ENCODE assay signal across 24 mouse cellular contexts in the genomic region with DNA sequence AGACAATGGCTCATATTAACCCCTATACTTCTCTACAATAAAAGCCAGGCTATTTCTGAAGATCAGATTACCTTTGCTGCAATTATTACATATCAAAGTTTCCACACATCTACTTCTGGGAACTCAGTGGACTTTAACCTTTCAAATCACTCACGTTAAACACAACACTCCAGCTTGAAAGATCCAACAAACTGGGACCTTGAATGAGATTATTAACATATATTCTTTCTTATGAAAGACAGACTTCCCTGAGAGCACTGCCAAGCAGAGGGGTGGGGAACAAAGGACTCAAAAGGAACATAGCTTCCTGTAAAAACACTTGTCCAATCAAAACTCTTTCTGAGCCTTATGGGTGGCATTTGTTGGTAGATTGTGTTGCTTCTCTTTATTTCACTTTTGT.
A peak's percentile ranks its signal among the peaks of the same experiment; 100 is the strongest.
DNase-seq lines count a peak whose midpoint lies in the region; ATAC-seq and TF ChIP-seq lines count a peak whose summit lies in the region.
"Had no signal": no experiment of that assay in that cellular context is flagged by ENCODE, and none has a peak within 500 bp of the region (broad histone marks: within the 10 kb centered on the region; RNA-seq: fewer than 3 reads in every experiment).

No protein-coding gene starts in this region.

- no peak for TF ChIP-seq POLR2A in small intestine, adult 2 months (IDR thresholded peaks at IDR 0.05; ENCODE audit: low read depth, low read length)

- WGBS in intestine, embryonic 14.5 days: 58% methylated on average over 1 of the region's 1 CpGs
- WGBS in intestine, embryonic 15.5 days: 50% methylated on average over 1 of the region's 1 CpGs
- 28% methylated on average over 1 of the region's 1 CpGs for WGBS in small intestine, adult 2 months
- WGBS in stomach, postnatal 0 days: 45% methylated on average over 1 of the region's 1 CpGs

- H3K4me1 ChIP-seq in intestine, embryonic 14.5 days (replicated peaks; ENCODE audit: control insufficient read depth, insufficient read depth, low read length): no peaks in the 10 kb centered on the region
- 0 out of 2 replicates have a peak, but pooled peaks cover 3% of the 10 kb centered on the region for H3K4me1 ChIP-seq in intestine, embryonic 15.5 days (replicated peaks)
- H3K4me1 ChIP-seq in small intestine, adult 2 months (ENCODE audit: control insufficient read depth, insufficient read depth, insufficient read length, low read length): peaks cover 6% of the 10 kb centered on the region; the same call in 1 of the 2 replicates
- H3K4me1 ChIP-seq in stomach, postnatal 0 days (replicated peaks; ENCODE audit: control insufficient read depth, insufficient read depth): no peaks in the 10 kb centered on the region
- H3K4me1 ChIP-seq: embryonic facial prominence, embryonic 12.5 days; forebrain, embryonic 12.5 days; forebrain, embryonic 15.5 days; heart, embryonic 10.5 days had no signal

- no peak for DNase-seq in intestine, embryonic 14.5 days (ENCODE audit: low spot score)
- no peak for DNase-seq in stomach, postnatal 0 days (ENCODE audit: low spot score)
- no peak for DNase-seq in adrenal gland, postnatal 36 days
- DNase-seq in layer of hippocampus, postnatal 25 days (ENCODE audit: extremely low spot score in 1 of 2, low spot score in 1 of 2): no peak
- DNase-seq: adrenal gland, adult 8-10 months; adrenal gland, postnatal 25 days; cerebellum, adult 18-20 months; cerebellum, adult 9-10 months; cerebellum, postnatal 14 days; gastrocnemius, postnatal 36 days; heart, adult 2 months; heart, postnatal 14 days; heart, postnatal 4 days had no signal

- H3K27me3 ChIP-seq in intestine, embryonic 14.5 days (replicated peaks; ENCODE audit: control insufficient read depth, insufficient read depth, low read length): no peaks in the 10 kb centered on the region
- H3K27me3 ChIP-seq in intestine, embryonic 15.5 days (replicated peaks): no peaks in the 10 kb centered on the region
- no peaks in the 10 kb centered on the region for H3K27me3 ChIP-seq in small intestine, adult 2 months (ENCODE audit: control insufficient read depth, insufficient read depth, low read length)
- H3K27me3 ChIP-seq in stomach, postnatal 0 days (ENCODE audit: control insufficient read depth, insufficient read depth, low read length): no peaks in the 10 kb centered on the region
- H3K27me3 ChIP-seq: embryonic facial prominence, embryonic 12.5 days; forebrain, embryonic 12.5 days; forebrain, embryonic 15.5 days; heart, embryonic 13.5 days had no signal

- no peak overlapping the region for H3K4me2 ChIP-seq in intestine, embryonic 14.5 days (ENCODE audit: low read length)
- H3K4me2 ChIP-seq in intestine, embryonic 15.5 days (replicated peaks): no peak overlapping the region
- no peak overlapping the region for H3K4me2 ChIP-seq in stomach, postnatal 0 days (replicated peaks; ENCODE audit: low read depth)
- H3K4me2 ChIP-seq: embryonic facial prominence, embryonic 12.5 days; forebrain, embryonic 12.5 days; forebrain, embryonic 15.5 days; heart, embryonic 13.5 days; hindbrain, embryonic 14.5 days had no signal

- H3K9me3 ChIP-seq in intestine, embryonic 14.5 days (ENCODE audit: control insufficient read depth, low read length): no peaks in the 10 kb centered on the region
- no peaks in the 10 kb centered on the region for H3K9me3 ChIP-seq in intestine, embryonic 15.5 days
- H3K9me3 ChIP-seq in stomach, postnatal 0 days (ENCODE audit: control insufficient read depth, low read length): no peaks in the 10 kb centered on the region
- H3K9me3 ChIP-seq: embryonic facial prominence, embryonic 12.5 days; forebrain, embryonic 12.5 days; forebrain, embryonic 15.5 days; heart, embryonic 10.5 days; heart, embryonic 13.5 days had no signal

- no peak overlapping the region for H3K9ac ChIP-seq in intestine, embryonic 14.5 days (ENCODE audit: low read length)
- H3K9ac ChIP-seq in intestine, embryonic 15.5 days: no peak overlapping the region
- no peak overlapping the region for H3K9ac ChIP-seq in stomach, postnatal 0 days (ENCODE audit: low read length)
- H3K9ac ChIP-seq: embryonic facial prominence, embryonic 12.5 days; forebrain, embryonic 12.5 days; forebrain, embryonic 15.5 days; heart, embryonic 13.5 days; hindbrain, embryonic 14.5 days had no signal

- H3K4me3 ChIP-seq in intestine, embryonic 14.5 days (ENCODE audit: low read depth, low read length): no peak overlapping the region
- no peak overlapping the region for H3K4me3 ChIP-seq in intestine, embryonic 15.5 days (replicated peaks)
- no peak overlapping the region for H3K4me3 ChIP-seq in small intestine, adult 2 months (ENCODE audit: low read depth, low read length)
- H3K4me3 ChIP-seq in stomach, postnatal 0 days (ENCODE audit: low read depth, low read length): no peak overlapping the region
- H3K4me3 ChIP-seq: embryonic facial prominence, embryonic 12.5 days; erythroblast, embryonic 14.5 days; forebrain, embryonic 12.5 days; forebrain, embryonic 15.5 days; heart, adult 2 months; heart, embryonic 10.5 days; heart, embryonic 13.5 days had no signal

- no peak for TF ChIP-seq EP300 in stomach, postnatal 0 days (optimal IDR thresholded peaks at IDR 0.05)

- TF ChIP-seq CTCF in small intestine, adult 2 months (IDR thresholded peaks at IDR 0.05; ENCODE audit: extremely low read depth, insufficient read length, insufficient replicate concordance, low read depth, low read length): no peak
- TF ChIP-seq CTCF in stomach, postnatal 0 days (IDR thresholded peaks at IDR 0.05; ENCODE audit: low read depth): no peak

- H3K27ac ChIP-seq in intestine, embryonic 14.5 days (ENCODE audit: low read depth): no peak overlapping the region
- H3K27ac ChIP-seq in intestine, embryonic 15.5 days: no peak overlapping the region
- H3K27ac ChIP-seq in small intestine, adult 2 months (ENCODE audit: insufficient read depth, low read depth, low read length): peak overlapping the region; percentile 74
- peak overlapping the region; percentile 35; the same call in 1 of the 2 replicates for H3K27ac ChIP-seq in stomach, postnatal 0 days (replicated peaks)
- H3K27ac ChIP-seq: embryonic facial prominence, embryonic 12.5 days; forebrain, embryonic 15.5 days; heart, adult 2 months; heart, embryonic 10.5 days; heart, embryonic 13.5 days; hindbrain, embryonic 14.5 days; hindbrain, postnatal 0 days had no signal

- no peaks in the 10 kb centered on the region for H3K36me3 ChIP-seq in intestine, embryonic 14.5 days (ENCODE audit: control insufficient read depth, insufficient read depth, low read length)
- H3K36me3 ChIP-seq in intestine, embryonic 15.5 days: no peaks in the 10 kb centered on the region
- no peaks in the 10 kb centered on the region for H3K36me3 ChIP-seq in small intestine, adult 2 months (ENCODE audit: control insufficient read depth, insufficient read depth, low read length)
- no peaks in the 10 kb centered on the region for H3K36me3 ChIP-seq in stomach, postnatal 0 days (ENCODE audit: control insufficient read depth, insufficient read depth, low read length)
- H3K36me3 ChIP-seq: embryonic facial prominence, embryonic 12.5 days; forebrain, embryonic 12.5 days; forebrain, embryonic 15.5 days; heart, embryonic 10.5 days; heart, embryonic 13.5 days had no signal

- 0 out of 2 replicates have a peak, but pooled peaks have one; percentile 43 for ATAC-seq in intestine, embryonic 14.5 days (replicated peaks; ENCODE audit: low FRiP score, low TSS enrichment, low read depth)
- peak; percentile 81 for ATAC-seq in intestine, embryonic 15.5 days
- peak; percentile 49; the same call in 1 of the 2 replicates for ATAC-seq in stomach, postnatal 0 days (ENCODE audit: low FRiP score, low TSS enrichment)
- ATAC-seq: CD4-positive, CD25-positive, alpha-beta regulatory T cell, adult 4 months; forebrain, embryonic 15.5 days; hindbrain, postnatal 0 days had no signal

Comparison
In these comparisons a context has a peak if more than half of its experiments do, and no peak if none do; other contexts are left out.
1. H3K27ac ChIP-seq: peak in small intestine, adult 2 months (single experiment) and stomach, postnatal 0 days (single experiment); none in intestine, embryonic 14.5 days (single experiment) and intestine, embryonic 15.5 days (single experiment).
2. Peak in every context shown above with its lines, with median percentiles within 50 percentile points of each other: ATAC-seq.